In genomic region chr4:57543692-57544256, GRCm38 (mm10) we compare ENCODE assay signal across 8 mouse cellular contexts. TPM values are rescaled to one million over a fixed set of nuclear protein-coding genes. Genes with fewer than 3 reads are reported as not detected.
DNase-seq lines count a peak whose midpoint lies in the region; ATAC-seq and TF ChIP-seq lines count a peak whose summit lies in the region.

No protein-coding gene starts in this region.

- peak; percentile 12 to 18 for DNase-seq in left cerebral cortex, postnatal 14 days (ENCODE audit: low spot score in 2 of 2)
- no peak for DNase-seq in left cerebral cortex, adult 2 months (ENCODE audit: extremely low spot score in 1 of 2, low spot score in 2 of 2)
- DNase-seq in brain, embryonic 14.5 days (ENCODE audit: low read depth), result peak; percentile 88
- peak; percentile 71 for DNase-seq in lung, postnatal 10 days
- DNase-seq in gastrocnemius, adult 2 months, result no peak
- DNase-seq in right cerebral cortex, postnatal 25 days, result no peak

- H3K4me1 ChIP-seq in forebrain, embryonic 15.5 days, result peaks cover 8% of the 10 kb centered on the region

- H3K9ac ChIP-seq in forebrain, embryonic 15.5 days (replicated peaks), result no peak overlapping the region

- H3K4me2 ChIP-seq in forebrain, embryonic 15.5 days (replicated peaks), result no peak overlapping the region

- peak; percentile 72 for ATAC-seq in forebrain, embryonic 15.5 days (replicated peaks)
- ATAC-seq in activated CD4-positive, CD25-positive, alpha-beta regulatory T cell, adult 4 months, result no peak

- WGBS in forebrain, embryonic 15.5 days, result under 1% methylated on average over 6 of the region's 6 CpGs

- H3K27me3 ChIP-seq in forebrain, embryonic 15.5 days, result no peaks in the 10 kb centered on the region

- H3K27ac ChIP-seq in left cerebral cortex, adult 2 months, result no peak overlapping the region
- no peak overlapping the region for H3K27ac ChIP-seq in forebrain, embryonic 15.5 days (replicated peaks)
- no peak overlapping the region for H3K27ac ChIP-seq in gastrocnemius, adult 2 months

- H3K4me3 ChIP-seq in left cerebral cortex, adult 2 months, result no peak overlapping the region
- no peak overlapping the region for H3K4me3 ChIP-seq in forebrain, embryonic 15.5 days
- no peak overlapping the region for H3K4me3 ChIP-seq in gastrocnemius, adult 2 months

- H3K9me3 ChIP-seq in forebrain, embryonic 15.5 days, result no peaks in the 10 kb centered on the region

- no peak for TF ChIP-seq CTCF in left cerebral cortex, adult 2 months (IDR thresholded peaks at IDR 0.05)
- no peak for TF ChIP-seq CTCF in brain, embryonic 14.5 days (IDR thresholded peaks at IDR 0.05; ENCODE audit: borderline replicate concordance, extremely low read depth, insufficient read depth, insufficient read length)
- no peak for TF ChIP-seq CTCF in gastrocnemius, adult 2 months (IDR thresholded peaks at IDR 0.05)

- intact Hi-C loops in left cerebral cortex, postnatal 14 days (cut with DNase I), result no loop called here
- intact Hi-C loops in left cerebral cortex, adult 2 months (cut with DNase I), result no loop called here
- intact Hi-C loops in gastrocnemius, adult 2 months (cut with DNase I), result no loop called here

- TF ChIP-seq POLR2A in brain, embryonic 14.5 days (IDR thresholded peaks at IDR 0.05; ENCODE audit: borderline replicate concordance, extremely low read depth, insufficient read depth, insufficient read length, poor library complexity, severe bottlenecking), result no peak

- no peaks in the 10 kb centered on the region for H3K36me3 ChIP-seq in forebrain, embryonic 15.5 days

RNA-seq across cellular contexts. Expression of gene Pakap, which starts 24.2 kb away (rescaled TPM):
- total RNA-seq in left cerebral cortex, postnatal 14 days (2021), result 10 to 100 TPM; 20.4 to 21.3 TPM
- total RNA-seq in left cerebral cortex, adult 2 months (2021), result 10 to 100 TPM; 19.8 to 20.4 TPM
- 0.58 and 1.9 TPM in 2 replicates for polyA plus RNA-seq in brain, embryonic 14.5 days (2012; rRNA removed)
- polyA plus RNA-seq in forebrain, embryonic 15.5 days (2015; fragmentation: Nextera tagmentation; extraction: Ambion mirVana), result 5.8 and 6.2 TPM in 2 replicates
- 1 to 10 TPM; 1.5 to 2.0 TPM for polyA plus RNA-seq in activated CD4-positive, CD25-positive, alpha-beta regulatory T cell, adult 4 months (2017; shearing (Covaris generic))
- 1 to 10 TPM; 4.9 to 7.0 TPM for total RNA-seq in gastrocnemius, adult 2 months (2021)

Comparison
In these comparisons a context has a peak if more than half of its experiments do, and no peak if none do; other contexts are left out.
1. DNase-seq: peak in left cerebral cortex, postnatal 14 days (2 of 2), brain, embryonic 14.5 days (single experiment) and lung, postnatal 10 days (single experiment); none in left cerebral cortex, adult 2 months (0 of 2), gastrocnemius, adult 2 months (single experiment) and right cerebral cortex, postnatal 25 days (single experiment).